ENCODE assay signal across 13 mouse cellular contexts in genomic region chr2:27733021-27733420, GRCm38 (mm10). TPM values are rescaled to one million over a fixed set of nuclear protein-coding genes. Genes with fewer than 3 reads are reported as not detected.
DNase-seq lines count a peak whose midpoint lies in the region; ATAC-seq lines count a peak whose summit lies in the region.
"Had no signal": no experiment of that assay in that cellular context is flagged by ENCODE, and none has a peak within 500 bp of the region (broad histone marks: within the 10 kb centered on the region; RNA-seq: fewer than 3 reads in every experiment).

No protein-coding gene starts in this region.

- H3K27ac ChIP-seq in kidney, embryonic 15.5 days, result peak overlapping the region; percentile 20; the same call in 1 of the 2 replicates
- H3K27ac ChIP-seq in embryonic facial prominence, embryonic 10.5 days (replicated peaks), result peak overlapping the region; percentile 65
- H3K27ac ChIP-seq in limb, embryonic 10.5 days, result peak overlapping the region; percentile 57
- H3K27ac ChIP-seq: midbrain, embryonic 15.5 days; neural tube, embryonic 12.5 days had no signal

- H3K36me3 ChIP-seq in kidney, embryonic 15.5 days, result 0 out of 2 replicates have a peak, but pooled peaks cover 5% of the 10 kb centered on the region
- H3K36me3 ChIP-seq in embryonic facial prominence, embryonic 10.5 days (replicated peaks), result peaks cover 10% of the 10 kb centered on the region
- peaks cover 11% of the 10 kb centered on the region for H3K36me3 ChIP-seq in limb, embryonic 10.5 days
- H3K36me3 ChIP-seq: midbrain, embryonic 15.5 days had no signal

- 46% methylated on average over 2 of the region's 2 CpGs for WGBS in kidney, embryonic 15.5 days
- WGBS in embryonic facial prominence, embryonic 10.5 days, result 67% methylated on average over 2 of the region's 2 CpGs
- 85% methylated on average over 2 of the region's 2 CpGs for WGBS in limb, embryonic 10.5 days

- H3K4me2 ChIP-seq in kidney, embryonic 15.5 days, result no peak overlapping the region
- H3K4me2 ChIP-seq: midbrain, embryonic 15.5 days; neural tube, embryonic 12.5 days had no signal

- ATAC-seq in kidney, embryonic 15.5 days (replicated peaks; ENCODE audit: low FRiP score), result no peak
- ATAC-seq in granulocyte monocyte progenitor cell, adult 5-6 weeks (replicated peaks; ENCODE audit: poor library complexity, severe bottlenecking), result no peak
- ATAC-seq: midbrain, embryonic 15.5 days had no signal

- intact Hi-C loops in heart, postnatal 36 days (cut with DNase I), result loop anchor here (2.0 kb wide), 1 partner anchor 54 kb away; no protein-coding TSS in a partner anchor

- 0 out of 2 replicates have a peak, but pooled peaks cover 3% of the 10 kb centered on the region for H3K27me3 ChIP-seq in kidney, embryonic 15.5 days
- H3K27me3 ChIP-seq in embryonic facial prominence, embryonic 10.5 days (replicated peaks; ENCODE audit: low read depth, poor library complexity, severe bottlenecking), result no peaks in the 10 kb centered on the region
- H3K27me3 ChIP-seq in limb, embryonic 10.5 days (ENCODE audit: low read depth, poor library complexity, severe bottlenecking), result no peaks in the 10 kb centered on the region
- H3K27me3 ChIP-seq: midbrain, embryonic 15.5 days; neural tube, embryonic 12.5 days had no signal

- no peaks in the 10 kb centered on the region for H3K9me3 ChIP-seq in kidney, embryonic 15.5 days (replicated peaks)
- H3K9me3 ChIP-seq in embryonic facial prominence, embryonic 10.5 days, result no peaks in the 10 kb centered on the region
- no peaks in the 10 kb centered on the region for H3K9me3 ChIP-seq in limb, embryonic 10.5 days (replicated peaks)
- H3K9me3 ChIP-seq: midbrain, embryonic 15.5 days; neural tube, embryonic 12.5 days had no signal

- no peak overlapping the region for H3K4me3 ChIP-seq in kidney, embryonic 15.5 days (replicated peaks)
- H3K4me3 ChIP-seq in embryonic facial prominence, embryonic 10.5 days, result no peak overlapping the region
- H3K4me3 ChIP-seq in limb, embryonic 10.5 days, result no peak overlapping the region
- H3K4me3 ChIP-seq: midbrain, embryonic 15.5 days; neural tube, embryonic 12.5 days had no signal

- peak; percentile 92 for DNase-seq in heart, adult 11 months
- DNase-seq in heart, postnatal 36 days, result no peak
- DNase-seq in kidney, adult 11 months, result no peak
- DNase-seq in embryonic facial prominence, embryonic 10.5 days (ENCODE audit: low spot score), result no peak
- no peak for DNase-seq in limb, embryonic 10.5 days (ENCODE audit: low spot score)
- no peak for DNase-seq in frontal cortex, postnatal 10 days (ENCODE audit: low spot score in 2 of 2)
- DNase-seq: cerebellum, adult 9-10 months; kidney, adult 8-10 months; lung, postnatal 10 days had no signal

- no peak overlapping the region for H3K9ac ChIP-seq in kidney, embryonic 15.5 days
- H3K9ac ChIP-seq: midbrain, embryonic 15.5 days; neural tube, embryonic 12.5 days had no signal

- peaks cover 50% of the 10 kb centered on the region for H3K4me1 ChIP-seq in kidney, embryonic 15.5 days
- peaks cover 65% of the 10 kb centered on the region for H3K4me1 ChIP-seq in embryonic facial prominence, embryonic 10.5 days
- H3K4me1 ChIP-seq in limb, embryonic 10.5 days, result peaks cover 62% of the 10 kb centered on the region

RNA-seq across cellular contexts. Expression of gene Rxra, which starts 56.8 kb away (rescaled TPM):
- 10 to 100 TPM; 52.8 to 53.8 TPM for total RNA-seq in heart, postnatal 36 days (2021)
- polyA plus RNA-seq in kidney, embryonic 15.5 days (2015; fragmentation: Nextera tagmentation; extraction: Ambion mirVana), result 9.6 and 10.4 TPM in 2 replicates
- polyA plus RNA-seq in embryonic facial prominence, embryonic 10.5 days (2016; fragmentation: Nextera tagmentation; extraction: Ambion mirVana), result 8.8 and 9.3 TPM in 2 replicates
- polyA plus RNA-seq in limb, embryonic 10.5 days (2016; fragmentation: Nextera tagmentation; extraction: Ambion mirVana), result 8.7 and 10.9 TPM in 2 replicates
- total RNA-seq in granulocyte monocyte progenitor cell, adult 5-6 weeks (2014; fragmentation: Nextera tagmentation), result 1.8 and 3.2 TPM in 2 replicates
- 0.77 and 1.4 TPM in 2 replicates for total RNA-seq in granulocyte monocyte progenitor cell, adult 5-6 weeks (2017)
